Mouse (Mus musculus) gastrocnemius, postnatal 10 days (tissue): ENCODE measurements around the gene Olfr1162. TPM values are rescaled to one million over a fixed set of nuclear protein-coding genes. Genes with fewer than 3 reads are reported as not detected.
"Not testable (repeated sequence)": the region's sequence is repeated elsewhere in the genome, so short reads cannot be mapped to it uniquely, and the experiment has no call there.

Experiments used
- DNase-seq: peaks from one replicate; pipeline ENCODE4 v3.0.0; 2021; ENCODE audit warnings: mixed read lengths
- long read RNA-seq, 2 experiments: library from polyadenylated mRNA; stranded (forward); transcript quantifications; one replicate each; pipeline ENCODE4 v2.0.0; 2021
- total RNA-seq, 2 experiments: library from RNA; stranded (reverse); gene quantifications; 2 replicates each; pipeline ENCODE4 v1.2.3; 2021

The Olfr1162 gene
- not detected for total RNA-seq
- long read RNA-seq, experiment 1 = 0 reads
- long read RNA-seq, experiment 2 = 0 reads

DNA sequence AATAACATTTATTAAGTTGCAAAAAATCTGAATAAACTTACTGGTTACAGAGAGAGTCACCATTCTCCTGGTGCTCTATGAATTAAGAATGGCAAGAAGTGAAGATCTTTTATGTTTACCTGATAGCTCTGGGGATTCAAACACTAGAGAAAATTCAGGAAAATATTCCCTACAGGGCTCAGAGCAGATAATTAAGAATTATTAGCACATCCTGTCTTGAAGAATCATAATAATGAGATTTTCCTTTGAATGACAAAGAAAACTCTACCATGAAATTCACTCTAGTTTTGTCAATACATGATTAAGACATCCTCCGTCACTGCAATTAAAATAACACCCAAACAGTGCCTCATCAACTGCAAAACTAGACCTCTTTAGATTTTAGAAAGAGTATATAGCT lies at the start of gene Olfr1162:
TSS of gene Olfr1162 (minus strand) at position 101 of the 400 bp plus-strand sequence.
- no peak for DNase-seq

DNA sequence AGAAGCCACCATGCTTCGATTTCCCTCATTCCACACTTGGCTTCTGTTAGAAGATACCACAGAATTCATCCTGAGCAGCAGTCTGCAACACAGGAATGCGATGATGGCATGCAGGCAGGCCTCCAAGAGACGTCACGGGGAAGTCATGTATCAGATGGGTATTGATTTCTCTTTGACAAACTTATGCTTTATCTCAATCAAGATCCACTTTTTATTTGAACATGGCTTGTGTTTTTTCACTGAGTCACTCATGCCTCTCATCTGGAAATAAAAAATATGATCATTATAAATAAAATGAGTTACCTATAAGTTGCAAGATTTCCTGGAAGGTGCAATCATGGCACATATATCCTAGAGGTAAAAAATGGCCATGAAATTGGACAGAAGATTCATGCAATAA lies 42.9 kb upstream of the Olfr1162 start, which contains the start of gene Olfr1164:
TSS of gene Olfr1164 (minus strand) at position 101 of the 400 bp plus-strand sequence.
- DNase-seq = no peak

DNA sequence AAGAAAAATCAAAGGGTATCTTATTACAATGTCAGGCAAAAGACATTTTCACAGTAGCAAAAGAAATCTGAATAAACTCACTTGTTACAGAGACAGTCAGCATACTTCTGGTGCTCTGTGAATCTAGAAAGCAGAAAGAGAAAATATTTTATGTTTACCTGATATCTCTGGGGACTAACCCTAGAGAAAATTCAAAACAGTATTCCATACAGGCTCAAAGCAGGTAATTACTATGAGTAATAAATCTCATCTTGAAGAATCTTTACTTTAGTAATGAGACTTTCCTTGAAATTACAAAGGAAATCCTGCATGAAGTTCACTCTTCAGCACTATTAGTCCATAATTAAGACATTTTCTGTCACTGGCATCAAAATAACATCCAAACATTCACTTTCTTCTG lies 20.8 kb upstream of the Olfr1162 start, which contains the start of gene Olfr1163:
TSS of gene Olfr1163 (minus strand) at position 101 of the 400 bp plus-strand sequence.
- no peak for DNase-seq

GRCm38 (mm10) chr2:88063587-88063986 lies 12.7 kb upstream of the Olfr1162 start:
- no peak for DNase-seq

DNA sequence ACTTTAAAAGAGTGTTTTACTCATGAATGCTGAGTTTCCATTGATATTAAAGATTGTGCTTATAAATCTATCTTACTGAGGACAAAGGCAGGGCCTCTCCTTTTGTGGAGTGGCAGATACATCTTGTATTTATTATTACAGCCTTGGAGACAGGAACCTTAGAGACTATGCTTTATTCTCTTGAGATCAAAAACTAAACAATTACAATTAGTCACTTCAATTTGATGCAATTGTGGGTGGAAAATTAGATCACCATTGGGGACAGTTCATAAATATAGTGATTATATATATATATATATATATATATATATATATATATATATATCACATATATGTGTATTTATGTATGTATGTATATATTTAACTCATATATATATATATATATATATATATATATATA lies 13.3 kb downstream of the Olfr1162 start, which contains the start of gene Olfr73:
TSS of gene Olfr73 (minus strand) at position 101 of the 400 bp plus-strand sequence.
- no peak for DNase-seq

DNA sequence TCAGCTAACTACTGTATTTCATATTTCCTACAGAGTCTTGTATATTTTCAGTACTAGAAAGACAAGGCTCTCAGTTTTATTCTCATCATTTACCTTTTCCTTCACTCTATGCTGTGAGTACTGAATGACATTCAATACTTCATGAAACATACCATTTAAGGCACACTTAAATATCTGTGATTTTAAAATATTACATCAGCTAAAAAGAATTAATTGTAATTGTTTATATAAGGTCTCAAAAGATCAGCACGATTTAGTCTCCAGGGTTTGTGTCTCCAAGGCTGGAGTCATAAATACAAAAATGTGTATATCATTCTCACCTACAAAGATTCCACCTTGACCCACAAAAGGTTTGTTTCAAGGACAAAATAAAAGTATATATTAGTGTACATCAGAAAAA lies 28.5 kb downstream of the Olfr1162 start, which contains the start of gene Olfr1161:
TSS of gene Olfr1161 (plus strand) at position 301 of the 400 bp plus-strand sequence.
- DNase-seq = not testable (repeated sequence)

DNA sequence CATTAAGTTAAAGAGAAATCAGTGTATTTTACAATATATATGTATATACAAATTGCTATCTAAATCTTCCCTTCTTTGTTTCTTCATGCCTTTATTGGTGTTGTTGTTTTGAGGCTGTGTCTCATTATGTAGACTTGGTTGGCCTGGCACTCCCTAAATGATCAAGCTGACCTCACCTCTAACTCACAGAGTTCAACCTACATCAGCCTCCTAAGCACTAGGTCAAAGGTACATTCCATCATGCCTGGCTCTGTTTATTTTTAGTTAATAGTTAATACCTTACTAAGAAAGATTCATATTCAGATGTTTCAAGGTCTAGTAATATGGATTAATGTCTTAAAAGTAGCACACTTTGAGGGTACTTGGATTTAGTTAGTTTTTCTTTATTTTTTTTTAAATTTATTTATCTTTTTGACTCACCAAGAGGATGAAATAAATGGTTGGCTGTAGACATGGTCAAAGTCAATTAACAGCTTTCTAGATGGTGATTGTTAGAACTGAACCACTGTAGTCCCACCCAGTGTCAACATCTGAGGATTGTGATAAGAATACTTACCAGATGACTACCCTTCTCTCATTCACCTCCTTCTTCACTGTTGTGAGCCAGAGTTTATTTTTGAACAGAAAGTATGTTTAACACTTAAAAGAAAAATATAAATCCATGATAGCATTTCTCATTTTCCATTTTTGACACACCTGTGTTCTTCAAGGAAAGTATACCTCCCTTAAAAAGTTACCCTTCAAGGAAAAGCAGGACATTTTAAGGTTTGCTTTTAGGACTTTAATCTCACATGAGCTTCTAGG lies 43.2 kb downstream of the Olfr1162 start, which contains the start of gene Olfr1160:
TSS of gene Olfr1160 (minus strand) at position 754 of the 804 bp plus-strand sequence.
- DNase-seq = no peak

Other genes starting within 250 kb of the Olfr1162 start
- gene Olfr1145, start 241.3 kb downstream of the Olfr1162 start, total RNA-seq = not detected
- gene Olfr1148, start 220.6 kb downstream of the Olfr1162 start, total RNA-seq = not detected
- not detected for gene Olfr1150-ps1, start 207.1 kb downstream of the Olfr1162 start, total RNA-seq
- gene Olfr1151, start 195.3 kb downstream of the Olfr1162 start, total RNA-seq = not detected
- gene Olfr1152, start 184.6 kb downstream of the Olfr1162 start, total RNA-seq = not detected
- gene Olfr1153, start 156.2 kb downstream of the Olfr1162 start, total RNA-seq = not detected
- not detected for gene Olfr1154, start 146.0 kb downstream of the Olfr1162 start, total RNA-seq
- gene Olfr1155, start 106.0 kb downstream of the Olfr1162 start, total RNA-seq = not detected
- gene Olfr1156, start 98.0 kb downstream of the Olfr1162 start, total RNA-seq = not detected
- gene Olfr1157, start 82.8 kb downstream of the Olfr1162 start, total RNA-seq = not detected
- not detected for gene Olfr74, start 76.5 kb downstream of the Olfr1162 start, total RNA-seq
- gene Olfr1158, start 61.0 kb downstream of the Olfr1162 start, total RNA-seq = not detected
- not detected for gene Olfr1160, start 42.9 kb downstream of the Olfr1162 start, total RNA-seq
- not detected for gene Olfr1161, start 28.4 kb downstream of the Olfr1162 start, total RNA-seq
- gene Olfr73, start 13.4 kb downstream of the Olfr1162 start, total RNA-seq = not detected
- not detected for gene Olfr1163, start 20.7 kb upstream of the Olfr1162 start, total RNA-seq
- gene Olfr1164, start 42.8 kb upstream of the Olfr1162 start, total RNA-seq = not detected
- not detected for gene Olfr1166, start 77.1 kb upstream of the Olfr1162 start, total RNA-seq
- not detected for gene Olfr1167, start 104.1 kb upstream of the Olfr1162 start, total RNA-seq
- gene Olfr1168, start 130.8 kb upstream of the Olfr1162 start, total RNA-seq = not detected
- gene Olfr1170, start 177.2 kb upstream of the Olfr1162 start, total RNA-seq = not detected
- gene Olfr1173, start 228.7 kb upstream of the Olfr1162 start, total RNA-seq = not detected